Mouse (Mus musculus) MN1 (cell line): ENCODE results near the gene Glis3.

Experiments used
- DNase-seq: peaks from one replicate; pipeline ENCODE4 v3.0.0-alpha.2; 2016; ENCODE audit warnings: low spot score

Glis3 gene

DNA sequence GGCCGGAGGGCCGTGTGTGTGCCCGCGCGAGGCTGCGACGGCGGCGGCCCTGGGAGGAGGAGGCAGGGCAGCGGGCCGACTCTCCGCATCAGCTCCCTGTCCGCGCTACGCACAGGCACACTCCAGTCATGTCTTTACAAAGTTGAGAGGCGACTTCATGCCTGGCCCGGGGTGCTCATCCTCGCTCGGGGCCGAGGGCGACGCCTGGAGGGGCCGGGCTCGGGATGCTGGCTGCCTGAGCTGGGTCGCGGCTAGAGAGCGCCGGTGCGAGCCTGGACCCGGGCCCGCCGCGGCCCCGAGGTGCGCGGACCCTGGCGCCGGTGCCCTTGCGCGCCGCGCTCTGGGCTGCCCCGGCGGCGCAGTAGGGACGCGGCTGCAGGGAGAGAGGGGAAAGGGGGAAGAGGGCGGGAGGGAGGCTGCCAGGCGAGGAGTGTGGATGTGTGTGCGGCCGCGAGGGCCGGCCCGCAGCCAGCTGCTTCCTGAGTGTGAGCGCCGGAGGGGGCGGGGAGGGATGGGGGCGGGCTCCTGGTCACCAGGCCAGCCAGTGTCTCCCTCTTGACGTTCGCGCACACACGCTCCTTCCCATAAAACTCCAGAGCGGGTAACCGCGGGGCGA is at the start of gene Glis3:
Gene Glis3, minus strand, starts transcription at position 302 of the 616 bp plus-strand sequence.
- no peak for DNase-seq

DNA sequence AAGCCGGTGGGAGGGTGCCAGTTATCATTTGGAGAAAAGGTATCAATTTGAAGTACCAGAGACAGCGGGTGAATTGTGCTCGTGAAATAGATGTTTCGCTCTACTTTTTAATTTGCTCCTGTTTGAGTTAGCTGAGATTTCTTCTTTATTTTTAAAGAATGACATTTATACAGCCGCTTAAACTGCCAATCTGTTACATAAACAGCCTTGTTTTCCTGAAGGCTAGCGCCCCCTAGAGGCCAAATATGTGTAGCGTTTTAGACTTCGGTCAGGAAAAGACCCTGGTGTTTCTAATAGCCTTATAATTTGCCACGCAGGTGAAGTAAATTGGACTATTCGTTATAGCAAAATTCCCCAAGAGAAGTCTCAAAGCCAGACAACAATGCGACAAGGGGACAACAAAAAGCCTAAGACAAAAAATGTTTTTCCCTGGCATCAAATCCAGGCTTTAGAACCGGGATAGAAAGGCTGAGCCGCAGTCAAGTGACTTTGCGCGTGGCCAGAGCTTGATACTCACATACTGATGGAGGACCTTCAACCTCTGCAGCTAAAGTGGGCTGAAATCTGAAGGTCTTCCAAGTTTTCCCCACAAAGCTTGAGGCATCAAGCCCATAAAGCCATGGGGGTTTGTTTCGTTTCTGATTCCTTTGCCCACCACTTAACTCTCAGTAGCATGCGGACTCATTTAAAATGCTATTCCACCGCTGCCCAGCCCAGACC is 46.4 kb upstream of the Glis3 start:
- no peak for DNase-seq

DNA sequence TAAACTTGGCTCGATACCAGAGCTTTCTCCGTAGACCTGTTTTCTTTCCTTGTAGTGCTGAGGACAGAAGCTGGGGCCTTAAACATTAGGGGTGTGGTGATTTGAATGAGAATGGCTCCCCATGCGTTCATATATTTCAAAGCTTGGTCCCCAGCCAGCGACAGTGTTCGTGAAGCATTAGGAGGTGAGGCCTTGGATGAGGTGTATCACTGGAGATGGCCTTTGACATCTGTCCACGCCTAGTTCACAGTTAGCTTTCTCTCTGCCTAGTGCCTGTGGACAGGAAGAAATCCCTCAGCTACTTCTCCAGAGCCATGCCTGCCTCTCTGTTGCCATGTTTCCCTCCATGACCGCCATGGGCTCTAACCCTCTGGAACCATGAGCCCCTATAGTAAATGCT is 44.8 kb upstream of the Glis3 start:
- DNase-seq = no peak

DNA sequence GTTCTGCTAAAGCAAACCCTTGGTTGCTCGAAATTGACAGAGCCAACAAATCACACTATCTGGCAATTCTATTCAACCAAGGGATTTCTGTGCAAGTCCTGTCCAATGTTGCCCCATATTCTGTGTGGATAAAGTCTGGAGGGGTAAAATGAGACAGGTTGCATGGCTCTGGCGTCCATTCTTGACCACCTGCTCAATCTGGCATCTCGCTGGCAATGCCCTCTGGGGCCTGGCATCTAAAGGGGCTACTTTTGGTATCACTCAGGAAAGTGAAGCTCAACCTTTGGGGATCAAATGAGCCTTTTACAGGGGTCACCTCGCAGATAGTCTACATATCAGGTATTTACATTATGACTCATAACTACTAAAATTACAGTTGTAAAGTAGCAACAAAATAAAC is 42.7 kb upstream of the Glis3 start:
- DNase-seq = no peak

DNA sequence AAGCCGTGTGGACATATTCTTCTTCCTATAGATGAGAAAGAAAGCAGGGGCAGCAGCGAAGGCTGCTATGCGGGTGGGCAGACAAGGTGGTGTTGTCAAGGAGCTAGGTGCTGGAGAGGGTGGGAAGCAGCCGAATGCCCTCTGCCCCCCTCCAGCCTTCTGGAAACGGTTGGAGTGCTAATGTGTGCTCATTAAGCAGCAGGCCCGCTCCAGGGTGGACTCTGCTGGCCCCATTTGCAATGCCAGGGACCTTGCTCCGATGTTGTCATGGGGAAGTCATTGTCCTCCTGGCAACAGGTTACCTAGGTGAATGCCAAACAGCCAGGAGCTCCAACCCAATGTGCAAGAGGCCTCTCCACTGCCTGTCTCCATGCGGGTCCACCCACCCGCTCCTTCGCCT is 42.0 kb upstream of the Glis3 start:
- DNase-seq = no peak

GRCm38 (mm10) chr19:28720016-28720415 is 40.1 kb upstream of the Glis3 start:
- DNase-seq = no peak

- DNase-seq = no peak
Observed at GRCm38 (mm10) chr19:28714674-28715073, 34.8 kb upstream of the Glis3 start.

GRCm38 (mm10) chr19:28697718-28698117 is 17.8 kb upstream of the Glis3 start:
- DNase-seq = no peak

DNA sequence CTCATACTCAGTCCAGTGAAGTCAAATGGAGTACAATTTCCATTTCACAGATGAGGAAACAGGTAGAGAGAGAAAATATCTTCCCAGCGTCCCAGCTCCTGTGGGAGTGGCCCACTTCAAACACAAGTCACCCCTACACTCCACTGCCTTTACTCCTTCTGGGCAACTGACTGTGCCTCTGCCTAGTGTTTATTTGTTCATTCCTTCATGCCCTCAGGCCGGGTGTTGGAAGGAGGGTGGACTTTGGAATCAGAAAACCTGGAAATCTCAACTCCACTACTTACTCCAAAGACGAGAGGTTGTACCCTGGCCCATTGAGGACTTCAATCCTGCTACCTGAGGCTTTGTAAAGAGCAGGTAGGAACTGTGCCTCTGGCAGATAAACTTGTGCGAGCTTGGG is 6.5 kb upstream of the Glis3 start:
- DNase-seq = no peak

DNA sequence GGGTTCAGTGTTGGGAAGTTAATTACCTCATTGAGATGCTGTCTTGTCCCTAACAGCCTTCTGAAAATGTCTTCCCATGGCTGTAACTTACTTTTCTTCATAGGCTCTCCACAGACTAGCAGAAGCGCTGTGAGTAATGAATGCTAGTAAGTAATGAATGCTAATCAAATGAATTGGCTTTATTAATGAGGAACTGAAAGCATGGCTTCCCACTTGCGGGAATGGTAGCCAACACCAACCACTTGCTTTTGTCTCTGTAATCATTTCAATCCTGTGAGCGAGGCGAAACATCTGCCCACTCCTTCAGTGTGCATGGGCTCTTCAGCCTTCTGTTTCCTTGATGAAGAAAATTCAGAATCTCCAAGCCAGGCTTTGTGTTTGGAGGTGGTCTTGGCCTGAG is 5.6 kb upstream of the Glis3 start:
- DNase-seq = no peak

DNA sequence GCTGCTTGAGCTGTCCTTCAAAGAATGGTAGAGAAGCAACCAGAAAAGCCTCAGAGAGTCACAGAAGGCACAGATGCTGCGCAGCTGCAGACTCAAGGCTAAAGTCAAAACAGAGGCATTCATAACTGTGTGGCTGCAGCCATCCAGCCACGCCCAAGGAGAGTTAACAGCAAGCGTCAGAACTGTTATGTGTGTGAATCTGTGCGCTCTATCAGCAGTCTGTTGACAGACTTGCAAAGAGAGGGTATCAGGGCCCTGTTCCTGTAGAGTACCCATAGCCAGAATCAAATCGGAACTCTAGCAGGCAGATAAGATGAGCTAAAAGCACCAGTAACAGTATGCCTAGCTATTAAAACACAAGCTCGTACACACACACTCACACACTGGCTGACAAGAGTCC is 4.5 kb upstream of the Glis3 start:
- DNase-seq = no peak

DNA sequence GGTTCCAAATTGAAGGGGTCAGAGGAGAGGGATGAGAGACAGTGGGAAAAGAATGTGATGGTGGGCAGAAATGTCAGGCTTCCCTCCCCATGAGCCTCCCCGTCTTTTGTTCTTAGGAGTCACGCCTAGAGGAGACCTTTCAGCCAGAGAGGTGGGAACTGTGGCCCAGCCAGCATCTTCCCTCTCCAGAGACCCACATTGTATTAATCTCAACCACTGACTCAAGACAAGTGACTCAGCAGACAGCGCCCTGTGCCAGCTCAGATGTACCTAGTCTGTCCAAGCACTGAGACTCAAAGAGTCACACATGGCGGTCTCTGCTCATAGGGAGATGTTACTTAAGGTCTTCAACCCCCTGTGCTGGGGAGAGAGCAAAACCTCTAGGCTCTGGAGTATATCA is 3.5 kb upstream of the Glis3 start:
- DNase-seq = no peak

- DNase-seq = no peak
Observed at GRCm38 (mm10) chr19:28679291-28679775, 544 bp downstream of the Glis3 start.

DNA sequence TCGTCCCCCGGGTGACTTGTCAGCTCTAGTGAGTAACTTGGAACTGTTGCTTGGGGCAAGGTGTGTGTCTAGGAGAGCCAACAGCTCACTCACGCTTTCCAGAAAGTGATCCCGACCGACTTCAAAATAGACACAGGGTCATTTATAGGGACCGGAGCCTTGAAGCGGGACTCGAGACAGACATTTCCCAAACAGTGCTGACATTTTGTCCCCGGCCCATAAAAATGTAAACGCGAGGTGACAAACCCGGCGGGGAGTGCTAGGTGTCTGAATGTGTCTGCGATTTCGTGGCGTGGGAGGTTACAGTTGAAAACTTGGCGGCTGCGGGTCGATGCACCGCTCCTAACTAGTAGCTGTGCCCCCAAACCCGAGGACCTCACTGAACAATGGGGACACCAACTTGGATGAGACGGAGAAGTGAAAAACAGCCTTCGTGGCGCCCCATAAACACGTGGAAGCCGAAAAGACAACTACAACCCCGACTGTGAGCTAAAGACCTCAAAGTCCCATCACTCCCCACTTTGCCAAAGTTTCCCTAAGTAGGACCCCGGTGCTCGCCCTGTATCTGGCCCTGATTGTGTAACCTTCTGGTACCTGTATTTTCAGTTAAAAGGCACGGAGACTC is 1.1 kb downstream of the Glis3 start:
- DNase-seq = no peak

DNA sequence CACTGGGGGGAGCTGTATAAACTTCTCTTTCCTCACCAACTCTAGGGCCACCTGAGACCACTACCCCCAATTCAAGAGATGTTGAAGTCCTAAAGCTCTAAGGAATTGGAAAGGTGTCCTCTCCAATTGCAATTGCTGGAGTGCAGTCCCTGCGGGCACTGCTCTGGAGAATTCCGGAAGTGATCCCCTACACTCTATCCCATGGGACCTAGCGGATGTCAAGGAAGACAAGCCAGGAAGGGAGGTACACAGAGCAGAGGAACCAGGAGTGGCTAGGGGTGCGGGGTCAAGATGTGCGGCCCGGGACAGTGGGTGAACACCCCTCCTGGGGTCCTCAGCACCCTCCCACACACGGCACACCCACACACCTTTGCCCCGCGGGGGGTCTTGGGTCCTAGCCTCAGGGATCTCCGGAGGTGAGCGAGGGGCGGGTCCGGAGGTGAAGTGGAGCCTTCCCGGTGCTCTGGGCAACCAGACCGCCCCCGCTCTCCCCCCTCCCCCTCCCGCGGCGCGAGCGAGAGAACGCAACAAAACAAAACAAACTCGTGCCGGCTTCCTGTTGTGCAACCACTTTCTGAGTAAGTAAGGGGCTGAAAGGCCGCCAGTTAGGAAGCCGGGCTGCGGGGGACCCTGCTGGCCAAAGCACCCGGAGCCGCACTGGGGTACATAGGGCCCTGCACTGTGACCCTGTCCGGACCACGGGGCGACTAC is 2.0 kb downstream of the Glis3 start:
- DNase-seq = no peak

- no peak for DNase-seq
Observed at GRCm38 (mm10) chr19:28677045-28677727, 2.7 kb downstream of the Glis3 start.

GRCm38 (mm10) chr19:28663781-28664180 is 16.1 kb downstream of the Glis3 start:
- no peak for DNase-seq

DNA sequence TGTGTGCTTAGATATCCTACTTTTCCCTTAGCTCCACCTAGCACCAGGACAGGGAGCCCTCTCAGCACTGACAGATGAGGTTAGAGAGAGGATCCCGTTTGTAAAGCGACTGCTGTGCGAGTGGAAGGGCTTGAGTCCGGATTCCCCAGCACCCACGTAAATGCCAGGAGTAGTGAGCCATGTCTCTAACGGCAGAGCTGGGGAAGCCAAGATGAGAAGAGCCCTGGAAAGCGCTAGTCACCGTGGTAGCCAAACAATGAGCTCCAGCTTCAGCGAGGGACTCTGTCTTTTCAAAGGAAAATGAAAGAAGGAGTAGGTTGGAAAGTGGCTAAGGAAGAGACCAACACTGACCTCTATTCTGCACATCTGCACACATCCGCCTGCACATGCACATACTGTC is 16.7 kb downstream of the Glis3 start:
- no peak for DNase-seq

GRCm38 (mm10) chr19:28662474-28662873 is 17.4 kb downstream of the Glis3 start:
- DNase-seq = no peak

GRCm38 (mm10) chr19:28660912-28661311 is 19.0 kb downstream of the Glis3 start:
- DNase-seq = no peak

DNA sequence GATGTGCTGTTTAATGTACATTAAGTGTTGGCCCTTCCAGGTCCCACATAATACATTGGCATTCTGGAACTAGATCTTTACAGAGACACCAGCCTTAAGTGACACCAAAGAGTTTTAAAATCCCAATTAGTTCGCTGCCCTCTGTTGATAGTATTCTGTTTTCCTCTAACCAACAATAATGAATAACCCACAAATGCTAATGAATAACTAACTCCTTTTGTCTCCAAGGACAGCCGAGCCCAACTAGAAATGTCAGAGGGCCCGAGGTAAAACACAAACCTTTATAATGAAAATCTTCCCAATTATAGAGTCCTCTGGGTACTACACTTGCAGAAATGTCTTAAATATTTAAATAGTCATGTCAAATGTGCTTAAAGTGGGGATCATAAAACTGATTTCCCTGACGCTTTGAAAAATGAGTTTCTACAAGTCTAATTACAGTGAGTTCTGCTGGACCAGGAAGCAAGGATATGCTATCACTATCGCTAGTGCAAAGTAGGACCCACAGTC is 22.1 kb downstream of the Glis3 start:
- DNase-seq = no peak

- DNase-seq = no peak
Observed at GRCm38 (mm10) chr19:28656882-28657281, 23.0 kb downstream of the Glis3 start.
